Mouse (Mus musculus) activated CD4-positive, CD25-positive, alpha-beta regulatory T cell (primary cell): Measurements from ENCODE around the gene AW011738. TPM values are rescaled to one million over a fixed set of nuclear protein-coding genes. Genes with fewer than 3 reads are reported as not detected.

Experiments used
- polyA plus RNA-seq, 2 experiments: library from polyadenylated mRNA; unstranded; fragments of 100-300 nt; shearing (Covaris generic); gene quantifications; one replicate each; pipeline ENCODE4 v1.2.1; 2017

Gene AW011738
- polyA plus RNA-seq, result 10 to 100 TPM; 18.1 to 19.0 TPM

GRCm38 (mm10) chr4:156203001-156203412, at the start of gene AW011738:
AW011738 (plus strand) TSS chr4:156203304.

GRCm38 (mm10) chr4:156197131-156197828, 5.8 kb upstream of the AW011738 start, which contains the start of gene Agrn:
Agrn (minus strand) TSS chr4:156197488.

GRCm38 (mm10) chr4:156200623-156201475, 2.3 kb upstream of the AW011738 start, which contains the start of gene Isg15:
Isg15 (minus strand) TSS chr4:156200818.

GRCm38 (mm10) chr4:156215649-156216048, 12.5 kb downstream of the AW011738 start, which contains the start of gene Perm1:
Perm1 (plus strand) TSS chr4:156215868.

GRCm38 (mm10) chr4:156234701-156235213, 31.7 kb downstream of the AW011738 start, which contains the start of gene Plekhn1:
Plekhn1 (minus strand) TSS chr4:156234857.

GRCm38 (mm10) chr4:156235808-156236533, 32.9 kb downstream of the AW011738 start, which contains the start of gene Noc2l:
Noc2l (plus strand) TSS chr4:156236010.

Other genes starting within 250 kb of the AW011738 start
- 10 to 100 TPM; 15.8 to 29.0 TPM for gene C1qtnf12, start 241.0 kb upstream of the AW011738 start, polyA plus RNA-seq
- gene B3galt6, start 210.7 kb upstream of the AW011738 start, polyA plus RNA-seq, result 1 to 10 TPM; 7.4 to 9.5 TPM
- 100 to 1,000 TPM; 563 to 617 TPM for gene Sdf4, start 210.4 kb upstream of the AW011738 start, polyA plus RNA-seq
- gene Tnfrsf4, start 189.5 kb upstream of the AW011738 start, polyA plus RNA-seq, result 1,000 to 10,000 TPM in 1 of 2 experiments, 100 to 1,000 TPM in 1; 923 to 1,159 TPM
- 1,000 to 10,000 TPM in 1 of 2 experiments, 100 to 1,000 TPM in 1; 560 to 1,034 TPM for gene Tnfrsf18, start 177.1 kb upstream of the AW011738 start, polyA plus RNA-seq
- under 1 TPM; 0.22 to 0.50 TPM for gene Ttll10, start 143.9 kb upstream of the AW011738 start, polyA plus RNA-seq
- 10 to 100 TPM; 13.2 to 14.3 TPM for gene 9430015G10Rik, start 93.3 kb upstream of the AW011738 start, polyA plus RNA-seq
- under 1 TPM in 1 of 2 experiments, not detected in 1; 0.07 TPM for gene Rnf223, start 72.8 kb upstream of the AW011738 start, polyA plus RNA-seq
- gene Agrn, start 5.8 kb upstream of the AW011738 start, polyA plus RNA-seq, result 1 to 10 TPM; 3.9 to 6.5 TPM
- 10 to 100 TPM; 71.8 to 72.7 TPM for gene Isg15, start 2.5 kb upstream of the AW011738 start, polyA plus RNA-seq
- 1 to 10 TPM; 1.4 to 2.0 TPM for gene Perm1, start 12.6 kb downstream of the AW011738 start, polyA plus RNA-seq
- 10 to 100 TPM; 19.0 to 19.5 TPM for gene Plekhn1, start 31.6 kb downstream of the AW011738 start, polyA plus RNA-seq
- 100 to 1,000 TPM; 107 to 135 TPM for gene Noc2l, start 32.7 kb downstream of the AW011738 start, polyA plus RNA-seq
- gene Samd11, start 52.4 kb downstream of the AW011738 start, polyA plus RNA-seq, result 10 to 100 TPM in 1 of 2 experiments, under 1 TPM in 1; 0.27 to 12.4 TPM
- gene Vmn2r-ps159, start 127.8 kb downstream of the AW011738 start, polyA plus RNA-seq, result under 1 TPM in 1 of 2 experiments, not detected in 1; 0.06 TPM